Mouse (Mus musculus) neural tube, embryonic 15.5 days (tissue): ENCODE results near the gene Tnfsf4. TPM values are rescaled to one million over a fixed set of nuclear protein-coding genes. Genes with fewer than 3 reads are reported as not detected.

Experiments used
- ATAC-seq: fragments of 200-750 bp; cut with Nextera tagmentation; 2 replicates; pipeline ENCODE4 v1.8.0; 2017; ENCODE audit warnings: mild to moderate bottlenecking, moderate TSS enrichment, moderate library complexity; ENCODE audit not compliant: low FRiP score
- H3K27ac ChIP-seq: fragments of 300-500 bp; sonication (generic); replicated peaks from 2 replicates; pipeline ENCODE4 v1.5.1; 2015; ENCODE audit warnings: mild to moderate bottlenecking, inconsistent platforms
- H3K27me3 ChIP-seq: fragments of 300-500 bp; sonication (generic); replicated peaks from 2 replicates; pipeline ENCODE4 v1.6.1; 2015; ENCODE audit warnings: inconsistent platforms
- H3K36me3 ChIP-seq: fragments of 300-500 bp; sonication (generic); 2 replicates; pipeline ENCODE4 v1.6.1; 2015; ENCODE audit warnings: inconsistent platforms
- H3K4me1 ChIP-seq: fragments of 300-500 bp; sonication (generic); 2 replicates; pipeline ENCODE4 v1.6.1; 2015; ENCODE audit warnings: inconsistent platforms
- H3K4me2 ChIP-seq: fragments of 300-500 bp; sonication (generic); 2 replicates; pipeline ENCODE4 v1.6.1; 2015; ENCODE audit warnings: inconsistent platforms, mild to moderate bottlenecking, moderate library complexity
- H3K4me3 ChIP-seq: fragments of 300-500 bp; sonication (generic); replicated peaks from 2 replicates; pipeline ENCODE4 v1.5.1; 2015; ENCODE audit warnings: mild to moderate bottlenecking, inconsistent platforms
- H3K9ac ChIP-seq: fragments of 300-500 bp; sonication (generic); replicated peaks from 2 replicates; pipeline ENCODE4 v1.6.1; 2015; ENCODE audit warnings: mild to moderate bottlenecking, inconsistent platforms
- H3K9me3 ChIP-seq: fragments of 300-500 bp; sonication (generic); replicated peaks from 2 replicates; pipeline ENCODE4 v1.6.1; 2016; ENCODE audit warnings: inconsistent platforms
- WGBS: fragments of 180-500 bp; shearing (Covaris S2); methylation state at CpG from one replicate; pipeline ENCODE4 v1.1.7; 2015; ENCODE audit warnings: mixed read lengths; 5-methylcytosine and 5-hydroxymethylcytosine counted together
- polyA plus RNA-seq: library from polyadenylated mRNA; unstranded; fragments of >200 nt; fragmentation: Nextera tagmentation; extraction: Ambion mirVana; gene quantifications from 2 replicates; pipeline ENCODE4 v1.2.1, GENCODE M21; 2015

The Tnfsf4 gene
- not detected in 2 replicates for polyA plus RNA-seq

- H3K4me3 ChIP-seq: no peak within 1 kb of the TSS
Measured at GRCm38 (mm10) chr1:161394931-161395459, at the start of gene Tnfsf4. Gene Tnfsf4 (plus strand): TSS chr1:161395409.

DNA sequence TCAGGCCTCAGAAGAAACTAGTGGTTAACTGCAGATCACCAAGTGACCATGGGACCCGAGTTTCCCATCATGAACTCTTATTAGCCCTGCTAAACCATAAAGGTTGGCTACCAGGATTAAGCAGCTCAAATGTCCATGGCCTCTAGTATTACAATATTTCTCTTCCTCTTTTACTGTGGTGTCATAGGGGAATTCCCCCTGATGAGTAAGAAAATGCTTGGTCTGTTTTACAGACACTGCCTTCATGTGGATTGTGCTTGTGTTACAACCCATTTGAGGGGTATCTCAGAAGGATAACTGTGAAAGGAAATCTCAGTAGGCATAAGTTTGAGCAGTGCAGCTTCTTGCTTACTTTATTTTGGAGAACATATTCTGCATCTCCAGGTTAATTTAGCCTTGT lies 44.2 kb upstream of the Tnfsf4 start:
- no peaks in the 10 kb centered on the region for H3K27me3 ChIP-seq
- no peaks in the 10 kb centered on the region for H3K9me3 ChIP-seq
- ATAC-seq: no peak
- H3K4me3 ChIP-seq: no peak overlapping the region
- H3K9ac ChIP-seq: no peak overlapping the region
- H3K36me3 ChIP-seq: no peaks in the 10 kb centered on the region
- WGBS: 67% methylated on average over 1 of the region's 1 CpGs
- no peaks in the 10 kb centered on the region for H3K4me1 ChIP-seq
- H3K27ac ChIP-seq: no peak overlapping the region
- no peak overlapping the region for H3K4me2 ChIP-seq

More at GRCm38 (mm10) chr1:161394931-161395459, at the start of gene Tnfsf4:
- WGBS: 75% methylated on average over 6 of the region's 6 CpGs
- Histone ChIP-seq H3K9ac (no peak within 1 kb of the TSS), H3K4me2 (no peak within 1 kb of the TSS), H3K27ac (no peak within 1 kb of the TSS), H3K9me3 (no peaks in the 10 kb centered on the region), H3K27me3 (no peaks in the 10 kb centered on the region), H3K4me1 (no peaks in the 10 kb centered on the region), H3K36me3 (no peaks in the 10 kb centered on the region)
- ATAC-seq: no peak

DNA sequence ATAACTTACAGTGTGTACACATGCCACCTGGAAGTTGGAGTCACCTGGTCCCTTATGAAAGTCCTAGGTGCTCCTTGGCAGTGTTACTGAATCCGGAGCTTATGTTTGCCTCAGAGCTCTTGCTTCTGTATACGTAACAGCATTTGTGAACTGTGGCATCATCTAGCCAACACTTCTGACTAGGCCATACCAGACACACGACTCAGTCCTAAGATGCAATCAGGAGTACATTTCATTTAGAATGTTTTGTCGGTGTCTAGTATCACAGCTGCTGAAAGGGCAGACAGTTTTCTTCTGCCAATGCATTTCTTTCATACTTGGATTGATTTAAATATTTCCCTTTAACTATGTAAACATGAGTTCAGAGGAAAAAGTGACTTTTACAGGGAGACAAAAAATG lies 30.2 kb upstream of the Tnfsf4 start:
- no peaks in the 10 kb centered on the region for H3K27me3 ChIP-seq
- no peaks in the 10 kb centered on the region for H3K36me3 ChIP-seq
- no peak overlapping the region for H3K4me3 ChIP-seq
- H3K9me3 ChIP-seq: no peaks in the 10 kb centered on the region
- no peak overlapping the region for H3K9ac ChIP-seq
- 91% methylated on average over 4 of the region's 4 CpGs for WGBS
- ATAC-seq: no peak
- no peak overlapping the region for H3K4me2 ChIP-seq
- no peak overlapping the region for H3K27ac ChIP-seq
- H3K4me1 ChIP-seq: no peaks in the 10 kb centered on the region

DNA sequence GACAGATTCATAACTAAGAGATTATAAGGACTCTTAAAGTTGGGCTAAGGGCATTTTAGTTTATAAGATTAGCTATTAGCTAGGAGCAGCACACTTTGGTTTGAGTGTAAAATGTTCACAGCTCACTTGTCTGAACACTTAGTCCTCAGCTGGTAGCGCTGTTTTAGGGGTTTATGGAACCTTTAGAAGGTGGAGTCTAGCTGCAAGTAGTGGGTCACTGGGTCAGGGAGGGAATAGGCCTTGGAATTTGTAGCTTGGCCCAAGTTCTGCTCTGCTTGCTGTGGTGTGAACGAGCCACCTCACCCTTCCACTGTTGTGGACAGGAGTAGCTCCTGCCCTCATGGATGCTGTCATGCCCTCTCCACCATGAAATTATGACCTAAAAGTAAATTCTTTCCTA lies 23.3 kb upstream of the Tnfsf4 start:
- Histone ChIP-seq H3K4me2 (no peak overlapping the region), H3K27me3 (no peaks in the 10 kb centered on the region), H3K27ac (no peak overlapping the region), H3K36me3 (no peaks in the 10 kb centered on the region), H3K4me1 (no peaks in the 10 kb centered on the region), H3K9me3 (no peaks in the 10 kb centered on the region), H3K9ac (no peak overlapping the region), H3K4me3 (no peak overlapping the region)
- WGBS: 74% methylated on average over 2 of the region's 2 CpGs
- no peak for ATAC-seq

DNA sequence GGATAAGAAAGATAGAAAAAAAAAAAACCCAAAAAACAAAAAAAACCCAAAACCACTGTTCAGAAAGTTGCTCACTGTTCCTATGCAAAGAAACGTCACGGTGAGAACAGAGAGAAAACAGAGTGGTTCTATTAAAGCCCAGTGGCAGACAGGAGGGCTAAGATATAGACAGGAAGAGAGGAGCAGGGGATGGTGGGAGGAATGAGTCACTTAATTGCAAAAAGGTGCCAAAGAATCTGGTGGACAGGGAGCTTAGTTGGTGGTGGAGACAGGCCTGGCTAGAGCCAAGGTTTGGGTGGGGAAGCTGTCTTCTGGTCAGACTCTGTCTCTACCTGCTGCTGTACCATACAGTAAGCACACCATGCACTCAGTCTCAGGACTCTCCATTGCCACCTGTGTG lies 19.3 kb upstream of the Tnfsf4 start:
- no peak overlapping the region for H3K4me3 ChIP-seq
- no peaks in the 10 kb centered on the region for H3K27me3 ChIP-seq
- WGBS: 94% methylated on average over 2 of the region's 2 CpGs
- no peaks in the 10 kb centered on the region for H3K36me3 ChIP-seq
- H3K4me2 ChIP-seq: no peak overlapping the region
- no peak overlapping the region for H3K27ac ChIP-seq
- no peak overlapping the region for H3K9ac ChIP-seq
- peaks cover 5% of the 10 kb centered on the region; the same call in 1 of the 2 replicates for H3K4me1 ChIP-seq
- H3K9me3 ChIP-seq: no peaks in the 10 kb centered on the region
- ATAC-seq: no peak

DNA sequence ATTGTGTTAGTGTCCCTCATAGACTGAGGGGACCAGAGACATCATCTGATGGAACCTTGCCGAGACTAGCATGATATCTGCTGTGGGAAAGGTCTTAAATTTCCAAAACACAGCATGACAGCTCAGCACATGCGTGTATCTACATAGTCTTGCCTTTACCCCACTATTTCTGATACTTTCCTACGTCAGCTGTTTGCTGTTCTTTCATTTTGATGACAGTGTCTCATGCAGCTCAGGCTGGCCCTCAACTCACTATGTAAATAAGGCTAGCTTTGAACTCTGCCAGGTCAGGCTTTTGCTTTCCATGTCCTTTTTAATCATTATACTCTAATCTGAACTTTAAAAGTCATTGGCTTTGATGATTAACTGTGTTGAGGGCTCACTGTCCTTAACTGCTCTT lies 16.6 kb upstream of the Tnfsf4 start:
- H3K9me3 ChIP-seq: no peaks in the 10 kb centered on the region

DNA sequence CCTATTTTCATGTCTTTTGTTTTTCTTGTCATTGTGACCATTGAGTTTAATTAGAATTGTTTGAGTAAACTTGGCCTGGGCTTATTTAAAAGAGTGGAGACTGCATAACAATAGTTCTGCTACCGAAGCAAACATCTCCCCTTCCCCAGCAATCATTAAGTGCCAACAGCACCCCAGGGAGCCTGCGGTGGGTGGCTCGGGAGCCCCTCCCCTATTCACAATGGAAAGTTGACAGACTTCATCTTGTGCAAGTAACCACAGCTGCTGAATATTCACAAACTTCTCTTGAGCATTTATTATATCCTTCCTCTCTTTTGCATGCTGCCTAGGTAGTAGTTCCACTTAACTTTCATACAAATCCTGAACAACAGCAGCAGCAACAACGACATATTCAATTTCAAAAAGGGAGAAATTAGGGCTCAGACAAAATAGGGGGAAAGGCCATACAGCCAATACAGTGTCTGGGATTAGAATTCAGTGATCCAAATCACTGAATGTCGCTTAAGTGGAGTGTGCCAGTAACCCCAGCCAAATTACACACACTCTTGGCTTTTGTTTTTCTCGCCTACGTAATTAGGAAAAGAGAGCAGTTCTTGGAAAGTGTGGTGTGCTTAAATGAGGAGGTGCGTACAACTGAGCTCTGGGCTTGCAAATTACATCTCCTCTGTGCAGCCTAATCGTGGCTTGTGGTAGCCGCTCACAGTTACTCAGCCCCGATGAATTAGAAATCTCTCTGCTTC lies 15.4 kb upstream of the Tnfsf4 start:
- Histone ChIP-seq H3K36me3 (no peaks in the 10 kb centered on the region), H3K4me1 (peaks cover 5% of the 10 kb centered on the region; the same call in 1 of the 2 replicates), H3K27me3 (no peaks in the 10 kb centered on the region), H3K4me3 (no peak overlapping the region), H3K4me2 (no peak overlapping the region; the same call in 1 of the 2 replicates), H3K9ac (no peak overlapping the region), H3K27ac (no peak overlapping the region), H3K9me3 (no peaks in the 10 kb centered on the region)
- no peak for ATAC-seq
- 17% methylated on average over 11 of the region's 11 CpGs for WGBS

More for the DNA sequence above, 16.6 kb upstream of the Tnfsf4 start:
- Histone ChIP-seq H3K36me3 (no peaks in the 10 kb centered on the region), H3K9ac (no peak overlapping the region), H3K4me3 (no peak overlapping the region), H3K4me2 (no peak overlapping the region), H3K27ac (no peak overlapping the region), H3K4me1 (peaks cover 5% of the 10 kb centered on the region; the same call in 1 of the 2 replicates), H3K27me3 (no peaks in the 10 kb centered on the region)
- WGBS: 84% methylated on average over 3 of the region's 3 CpGs
- no peak for ATAC-seq

DNA sequence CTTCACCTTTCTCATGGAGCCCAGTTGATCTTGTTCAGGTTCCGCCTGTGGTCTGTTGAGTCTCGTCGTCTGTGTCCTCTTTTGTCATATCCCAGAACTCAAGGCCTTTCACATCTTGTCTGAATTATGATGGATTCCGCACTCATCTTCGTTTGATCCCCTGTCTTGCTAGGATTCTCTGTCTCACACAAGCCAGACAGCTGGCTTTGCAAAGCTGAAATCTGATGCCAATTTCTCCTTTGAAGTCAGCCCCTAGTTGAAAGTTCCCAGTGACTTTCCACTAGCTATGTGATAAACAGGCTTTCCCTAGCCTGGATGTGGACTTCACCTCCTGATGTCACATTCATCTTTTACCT lies 14.8 kb upstream of the Tnfsf4 start:
- no peak for ATAC-seq

GRCm38 (mm10) chr1:161390066-161390465 lies 5.1 kb upstream of the Tnfsf4 start:
- no peak overlapping the region for H3K4me3 ChIP-seq
- no peak for ATAC-seq
- WGBS: 75% methylated on average over 2 of the region's 2 CpGs
- no peak overlapping the region for H3K4me2 ChIP-seq
- no peaks in the 10 kb centered on the region for H3K36me3 ChIP-seq
- no peaks in the 10 kb centered on the region for H3K4me1 ChIP-seq
- H3K27ac ChIP-seq: no peak overlapping the region
- H3K9me3 ChIP-seq: no peaks in the 10 kb centered on the region
- H3K27me3 ChIP-seq: no peaks in the 10 kb centered on the region
- no peak overlapping the region for H3K9ac ChIP-seq

More for the DNA sequence above, 14.8 kb upstream of the Tnfsf4 start:
- H3K9me3 ChIP-seq: no peaks in the 10 kb centered on the region
- 42% methylated on average over 5 of the region's 5 CpGs for WGBS
- H3K27ac ChIP-seq: no peak overlapping the region
- H3K27me3 ChIP-seq: no peaks in the 10 kb centered on the region
- H3K4me1 ChIP-seq: peaks cover 5% of the 10 kb centered on the region; the same call in 1 of the 2 replicates
- no peaks in the 10 kb centered on the region for H3K36me3 ChIP-seq
- no peak overlapping the region for H3K4me2 ChIP-seq
- H3K4me3 ChIP-seq: no peak overlapping the region
- H3K9ac ChIP-seq: no peak overlapping the region

- Histone ChIP-seq H3K4me3 (no peak overlapping the region), H3K4me2 (no peak overlapping the region), H3K9ac (no peak overlapping the region), H3K27me3 (no peaks in the 10 kb centered on the region), H3K36me3 (no peaks in the 10 kb centered on the region), H3K9me3 (no peaks in the 10 kb centered on the region), H3K27ac (no peak overlapping the region), H3K4me1 (no peaks in the 10 kb centered on the region)
- 87% methylated on average over 10 of the region's 10 CpGs for WGBS
- no peak for ATAC-seq
Measured at GRCm38 (mm10) chr1:161392906-161393305, 2.3 kb upstream of the Tnfsf4 start.

- H3K9ac ChIP-seq: no peak overlapping the region
- H3K4me3 ChIP-seq: no peak overlapping the region
- 66% methylated on average over 5 of the region's 5 CpGs for WGBS
- H3K27me3 ChIP-seq: no peaks in the 10 kb centered on the region
- ATAC-seq: no peak
- no peaks in the 10 kb centered on the region for H3K4me1 ChIP-seq
- H3K4me2 ChIP-seq: no peak overlapping the region
- H3K36me3 ChIP-seq: no peaks in the 10 kb centered on the region
- H3K9me3 ChIP-seq: no peaks in the 10 kb centered on the region
- no peak overlapping the region for H3K27ac ChIP-seq
Measured at GRCm38 (mm10) chr1:161395610-161396009, 401 bp downstream of the Tnfsf4 start.

DNA sequence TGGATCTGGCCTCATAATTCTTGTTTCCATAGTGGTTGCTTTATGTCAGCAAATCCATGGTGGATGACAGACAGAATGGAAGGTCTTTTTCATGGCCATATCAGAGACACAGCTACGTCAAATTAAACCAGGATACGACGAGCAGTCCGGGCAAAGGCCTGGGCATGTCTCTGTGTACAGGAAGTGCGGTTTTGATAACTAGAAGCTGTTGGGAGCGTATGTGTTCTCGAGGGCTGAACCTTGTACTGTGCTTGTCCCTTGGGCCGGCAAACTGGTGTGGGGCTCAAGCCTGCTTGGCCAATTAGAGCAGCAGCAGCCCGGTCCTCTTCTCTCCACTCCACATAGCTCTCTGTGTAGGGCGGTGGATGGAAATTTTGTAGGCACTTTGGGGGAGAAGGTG lies 1.1 kb downstream of the Tnfsf4 start:
- Histone ChIP-seq H3K4me2 (no peak overlapping the region), H3K4me1 (no peaks in the 10 kb centered on the region), H3K4me3 (no peak overlapping the region), H3K36me3 (no peaks in the 10 kb centered on the region), H3K9ac (no peak overlapping the region), H3K27ac (no peak overlapping the region), H3K9me3 (no peaks in the 10 kb centered on the region), H3K27me3 (no peaks in the 10 kb centered on the region)
- ATAC-seq: no peak
- 91% methylated on average over 10 of the region's 10 CpGs for WGBS
